Mouse (Mus musculus) heart, embryonic 14.5 days (tissue): Measurements from ENCODE around the gene Tmem234. TPM values are rescaled to one million over a fixed set of nuclear protein-coding genes. Genes with fewer than 3 reads are reported as not detected.

Experiments
- ATAC-seq: fragments of 200-750 bp; cut with Nextera tagmentation; 2 replicates; pipeline ENCODE4 v1.8.0; 2017; ENCODE audit warnings: low read depth, moderate TSS enrichment; ENCODE audit not compliant: insufficient number of reproducible peaks, insufficient read depth, low FRiP score
- H3K27ac ChIP-seq, 2 experiments: fragments of 200-500 bp in 1 of 2; fragments of 300-500 bp in 1 of 2; sonication (generic) in 1 of 2; replicated peaks in 1 of 2; 2 replicates each; pipeline ENCODE4 v1.5.1; 2012 to 2014; ENCODE audit warnings: low read depth in 2 of 2, low read length in 2 of 2, control low read depth in 1 of 2, mild to moderate bottlenecking in 1 of 2, mixed read lengths in 1 of 2; ENCODE audit not compliant: control insufficient read depth in 1 of 2, insufficient read depth in 1 of 2
- H3K27me3 ChIP-seq: fragments of 300-500 bp; sonication (generic); 2 replicates; pipeline ENCODE4 v1.6.1; 2014; ENCODE audit warnings: mild to moderate bottlenecking, low read length, control low read depth; ENCODE audit not compliant: control insufficient read depth, insufficient read depth
- H3K36me3 ChIP-seq: fragments of 300-500 bp; sonication (generic); 2 replicates; pipeline ENCODE4 v1.6.1; 2014; ENCODE audit warnings: mild to moderate bottlenecking, control low read depth, low read length, mixed read lengths; ENCODE audit not compliant: control insufficient read depth, insufficient read depth
- H3K4me1 ChIP-seq, 2 experiments: fragments of 200-500 bp in 1 of 2; fragments of 300-500 bp in 1 of 2; sonication (generic) in 1 of 2; 2 replicates each; pipeline ENCODE4 v1.6.1; 2012 to 2014; ENCODE audit warnings: low read length in 2 of 2, control low read depth in 1 of 2, mixed read lengths in 1 of 2; ENCODE audit not compliant: control insufficient read depth in 2 of 2, insufficient read depth in 2 of 2
- H3K4me2 ChIP-seq: fragments of 300-500 bp; sonication (generic); 2 replicates; pipeline ENCODE4 v1.6.1; 2014; ENCODE audit warnings: mild to moderate bottlenecking, low read length
- H3K4me3 ChIP-seq, 2 experiments: fragments of 200-500 bp in 1 of 2; fragments of 300-500 bp in 1 of 2; sonication (generic) in 1 of 2; 2 replicates each; pipeline ENCODE4 v1.5.1; 2012 to 2014; ENCODE audit warnings: low read length in 2 of 2, mild to moderate bottlenecking in 2 of 2, control low read depth in 1 of 2, low read depth in 1 of 2, moderate library complexity in 1 of 2; ENCODE audit not compliant: control insufficient read depth in 1 of 2, insufficient read depth in 1 of 2
- H3K9ac ChIP-seq: fragments of 300-500 bp; sonication (generic); 2 replicates; pipeline ENCODE4 v1.6.1; 2014; ENCODE audit warnings: mild to moderate bottlenecking, low read length
- H3K9me3 ChIP-seq: fragments of 300-500 bp; sonication (generic); 2 replicates; pipeline ENCODE4 v1.6.1; 2016; ENCODE audit warnings: low read length, control low read depth; ENCODE audit not compliant: control insufficient read depth
- WGBS: fragments of 180-500 bp; shearing (Covaris S2); extraction: QIAGEN DNeasy Blood & Tissue Kit; methylation state at CpG from one replicate; pipeline ENCODE4 v1.1.7; 2014; 5-methylcytosine and 5-hydroxymethylcytosine counted together
- polyA plus RNA-seq: library from polyadenylated mRNA; unstranded; fragments of >200 nt; fragmentation: Nextera tagmentation; extraction: Ambion mirVana; gene quantifications from 2 replicates; pipeline ENCODE4 v1.2.1, GENCODE M21; 2014

Tmem234 gene
- polyA plus RNA-seq, 1 experiment from 2014 or later: 179 TPM

DNA sequence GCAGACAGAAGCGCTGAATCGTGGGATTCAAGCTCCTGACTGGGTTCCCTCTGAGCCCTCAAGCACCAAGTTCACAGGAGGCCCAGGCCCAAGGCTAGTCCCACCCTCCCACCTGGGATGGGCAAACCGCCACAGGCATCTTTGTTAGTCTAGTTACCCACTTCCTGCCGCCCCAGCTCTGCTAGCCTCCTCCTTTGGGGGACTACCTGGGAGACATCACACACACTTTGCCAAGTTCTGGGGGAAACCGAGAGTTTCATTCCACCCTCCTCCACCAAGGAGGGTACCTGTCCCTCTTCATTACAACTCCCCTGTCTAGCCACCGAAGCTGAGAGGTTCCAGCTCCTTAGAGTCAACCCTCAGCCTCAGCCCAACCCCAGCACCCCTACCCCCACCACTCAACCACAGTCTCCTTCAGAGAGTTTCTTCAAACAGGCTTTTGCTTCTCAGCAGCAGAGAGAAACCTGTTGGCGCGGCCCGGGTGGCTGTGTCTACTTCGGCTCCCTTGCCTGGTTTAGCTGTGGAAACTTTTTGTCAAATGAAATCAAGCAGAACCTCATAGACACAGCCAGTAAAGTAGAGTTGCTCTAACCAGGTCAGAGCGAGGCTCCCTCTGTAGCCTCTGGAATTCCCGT, 42.0 kb upstream of the Tmem234 start:
- Histone ChIP-seq H3K27me3 (no peaks in the 10 kb centered on the region; the same call in 1 of the 2 replicates), H3K4me2 (no peak overlapping the region), H3K27ac (no peak overlapping the region), H3K4me3 (no peak overlapping the region), H3K4me1 (peaks cover 14 to 17% of the 10 kb centered on the region in 2 experiments), H3K9ac (no peak overlapping the region), H3K36me3 (no peaks in the 10 kb centered on the region), H3K9me3 (no peaks in the 10 kb centered on the region)
- 83% methylated on average over 12 of the region's 12 CpGs for WGBS
- ATAC-seq: no peak

DNA sequence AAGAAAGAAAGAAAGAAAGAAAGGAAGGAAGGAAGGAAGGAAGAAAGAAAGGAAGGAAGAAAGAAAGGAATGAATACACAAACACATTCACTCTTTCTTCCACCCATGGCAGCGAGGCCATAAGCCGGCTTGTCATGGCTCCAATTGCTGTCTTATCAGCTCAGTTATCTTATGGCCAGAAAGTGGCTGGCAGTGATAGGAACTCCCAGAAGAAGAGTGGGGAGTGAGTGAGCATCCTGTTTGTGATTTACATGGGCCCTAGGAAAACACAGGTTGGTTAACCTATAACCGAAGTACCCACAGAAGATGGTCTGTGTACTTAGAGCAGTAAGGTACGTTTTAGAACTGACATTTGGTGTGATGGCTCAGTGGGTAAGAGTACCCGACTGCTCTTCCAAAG, 39.3 kb upstream of the Tmem234 start:
- Histone ChIP-seq H3K4me3 (no peak overlapping the region), H3K27ac (no peak overlapping the region), H3K9ac (no peak overlapping the region), H3K9me3 (no peaks in the 10 kb centered on the region), H3K4me1 (peaks cover 6 to 9% of the 10 kb centered on the region in 2 experiments; a peak in 3 of 4 replicates), H3K27me3 (no peaks in the 10 kb centered on the region), H3K4me2 (no peak overlapping the region), H3K36me3 (no peaks in the 10 kb centered on the region)
- 68% methylated on average over 5 of the region's 5 CpGs for WGBS
- no peak for ATAC-seq

DNA sequence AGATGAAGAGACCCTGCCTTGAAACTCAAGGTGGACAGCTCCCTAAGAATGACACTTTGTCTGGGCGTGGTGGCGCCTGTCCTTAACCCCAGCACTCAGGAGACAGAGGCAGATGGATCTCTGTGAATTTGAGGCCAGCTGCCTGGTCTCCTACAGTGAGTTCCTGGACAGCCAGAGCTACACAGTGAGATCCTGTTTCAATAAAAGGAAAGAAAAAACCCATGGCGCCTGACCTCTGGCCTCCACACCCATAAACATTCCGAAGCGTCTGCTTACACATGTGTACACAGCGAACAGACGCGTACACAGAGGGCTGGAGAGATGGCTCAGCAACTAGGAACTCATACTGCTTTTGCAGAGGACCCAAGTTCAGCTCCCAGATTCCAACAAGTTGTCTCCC, 36.8 kb upstream of the Tmem234 start:
- H3K9me3 ChIP-seq: no peaks in the 10 kb centered on the region
- no peaks in the 10 kb centered on the region for H3K4me1 ChIP-seq
- 76% methylated on average over 8 of the region's 8 CpGs for WGBS
- H3K27ac ChIP-seq: no peak overlapping the region
- H3K36me3 ChIP-seq: no peaks in the 10 kb centered on the region
- no peaks in the 10 kb centered on the region for H3K27me3 ChIP-seq
- no peak for ATAC-seq
- H3K4me3 ChIP-seq: no peak overlapping the region
- H3K4me2 ChIP-seq: no peak overlapping the region
- H3K9ac ChIP-seq: no peak overlapping the region

DNA sequence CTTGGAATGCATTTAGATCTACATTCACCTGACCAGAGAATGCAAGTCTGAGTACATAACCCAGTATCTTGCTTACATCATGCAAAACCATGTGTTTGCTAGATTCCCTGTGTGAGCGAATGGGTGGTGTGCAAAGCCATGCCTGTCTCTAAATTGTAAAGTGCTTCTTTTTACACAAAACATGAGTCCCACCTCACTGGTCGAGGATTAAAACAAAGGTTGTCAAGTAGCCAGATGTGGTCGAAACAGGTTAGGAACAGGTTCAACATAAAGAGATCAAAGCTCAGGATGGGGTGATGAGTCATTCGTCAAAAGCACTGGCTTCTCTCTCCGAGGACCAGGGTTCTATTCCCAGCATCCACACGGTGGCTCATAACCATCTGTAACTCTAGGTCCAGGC, 35.3 kb upstream of the Tmem234 start:
- Histone ChIP-seq H3K27me3 (no peaks in the 10 kb centered on the region), H3K4me1 (no peaks in the 10 kb centered on the region), H3K9me3 (no peaks in the 10 kb centered on the region), H3K36me3 (no peaks in the 10 kb centered on the region), H3K9ac (no peak overlapping the region), H3K27ac (no peak overlapping the region), H3K4me3 (no peak overlapping the region), H3K4me2 (no peak overlapping the region)
- no peak for ATAC-seq
- WGBS: 75% methylated on average over 6 of the region's 6 CpGs

DNA sequence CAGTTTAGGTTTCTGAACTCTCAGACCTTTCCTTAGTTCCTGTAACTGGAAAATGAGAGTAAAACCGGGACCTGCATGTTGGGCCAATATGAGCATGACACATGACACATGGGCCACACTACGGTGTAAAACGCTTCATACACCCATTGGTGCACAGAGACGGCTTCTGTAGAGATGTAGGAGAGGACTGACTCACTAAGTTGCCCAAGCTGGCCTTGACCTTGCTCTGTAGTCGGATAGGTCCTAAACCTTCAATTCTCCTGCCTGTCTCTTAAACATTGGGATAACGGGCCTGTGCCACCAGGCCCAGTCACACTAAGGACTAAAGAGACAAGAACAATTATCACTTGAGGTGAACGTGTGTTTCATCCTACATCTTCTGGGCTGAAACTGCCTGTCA, 32.1 kb upstream of the Tmem234 start:
- Histone ChIP-seq H3K27ac (no peak overlapping the region), H3K9me3 (no peaks in the 10 kb centered on the region), H3K9ac (no peak overlapping the region), H3K27me3 (no peaks in the 10 kb centered on the region), H3K4me2 (no peak overlapping the region), H3K36me3 (no peaks in the 10 kb centered on the region), H3K4me3 (no peak overlapping the region), H3K4me1 (peaks cover 0 to 6% of the 10 kb centered on the region in 2 experiments; a peak in 1 of 4 replicates)
- no peak for ATAC-seq
- WGBS: 87% methylated on average over 7 of the region's 7 CpGs

DNA sequence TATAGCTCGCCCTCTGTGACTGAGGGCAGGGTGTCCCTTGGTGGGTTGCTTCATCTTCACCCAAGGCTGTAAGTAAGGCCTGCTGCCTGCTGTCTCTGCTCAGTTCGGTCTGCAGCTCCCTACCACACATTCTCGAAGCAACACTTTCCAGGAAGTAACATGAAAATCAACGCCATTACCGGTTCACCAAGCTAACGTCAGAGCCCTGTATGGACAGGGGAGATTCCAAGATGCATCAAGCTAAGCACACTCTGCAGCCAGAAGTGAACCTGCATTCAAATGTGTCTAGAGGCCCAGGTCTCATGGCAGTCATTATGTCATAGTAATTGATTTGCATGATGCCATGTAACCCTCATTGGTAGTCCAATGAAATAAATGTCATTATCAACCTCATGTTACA, 30.4 kb upstream of the Tmem234 start:
- no peak overlapping the region for H3K4me3 ChIP-seq
- H3K27me3 ChIP-seq: no peaks in the 10 kb centered on the region
- H3K4me2 ChIP-seq: no peak overlapping the region
- no peak for ATAC-seq
- WGBS: 85% methylated on average over 6 of the region's 6 CpGs
- H3K27ac ChIP-seq: no peak overlapping the region
- no peaks in the 10 kb centered on the region for H3K9me3 ChIP-seq
- no peak overlapping the region for H3K9ac ChIP-seq
- peaks cover 0 to 7% of the 10 kb centered on the region in 2 experiments; a peak in 3 of 4 replicates for H3K4me1 ChIP-seq
- no peaks in the 10 kb centered on the region for H3K36me3 ChIP-seq

DNA sequence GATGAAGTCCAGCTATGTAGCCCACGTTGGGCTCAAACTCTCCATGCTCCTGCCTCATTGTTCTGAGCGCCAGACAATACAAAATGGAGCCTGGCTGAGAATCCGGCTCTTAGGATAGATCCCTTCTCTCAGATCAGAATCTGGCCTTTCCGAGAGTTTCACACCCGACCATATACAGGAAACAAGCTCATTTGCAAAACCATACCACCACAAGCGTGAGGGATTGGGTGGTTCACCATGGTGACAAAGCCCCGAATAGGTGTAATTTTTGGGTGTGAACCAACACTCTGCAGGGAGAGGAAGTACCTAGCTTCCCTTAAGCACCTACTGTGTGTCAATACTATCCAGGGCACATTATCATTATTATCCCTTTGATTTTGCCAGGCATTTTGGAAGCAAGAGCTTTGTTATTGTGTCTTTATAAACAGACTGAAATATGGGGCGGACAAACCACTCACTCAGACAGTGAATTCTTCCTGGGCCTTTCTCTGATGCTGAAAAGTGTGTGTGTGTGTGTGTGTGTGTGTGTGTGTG, 28.9 kb upstream of the Tmem234 start:
- no peak for ATAC-seq
- Histone ChIP-seq H3K4me1 (peaks cover 0 to 12% of the 10 kb centered on the region in 2 experiments; a peak in 3 of 4 replicates), H3K4me2 (no peak overlapping the region), H3K27me3 (no peaks in the 10 kb centered on the region), H3K4me3 (no peak overlapping the region), H3K36me3 (no peaks in the 10 kb centered on the region), H3K9ac (no peak overlapping the region), H3K9me3 (no peaks in the 10 kb centered on the region), H3K27ac (no peak overlapping the region)
- 74% methylated on average over 8 of the region's 8 CpGs for WGBS
